Mouse (Mus musculus): ENCODE data around the gene Slc35f1. TPM values are rescaled to one million over a fixed set of nuclear protein-coding genes. Genes with fewer than 3 reads are reported as not detected.

Gene Slc35f1
- polyA plus RNA-seq, 1 experiment, result not detected

DNA sequence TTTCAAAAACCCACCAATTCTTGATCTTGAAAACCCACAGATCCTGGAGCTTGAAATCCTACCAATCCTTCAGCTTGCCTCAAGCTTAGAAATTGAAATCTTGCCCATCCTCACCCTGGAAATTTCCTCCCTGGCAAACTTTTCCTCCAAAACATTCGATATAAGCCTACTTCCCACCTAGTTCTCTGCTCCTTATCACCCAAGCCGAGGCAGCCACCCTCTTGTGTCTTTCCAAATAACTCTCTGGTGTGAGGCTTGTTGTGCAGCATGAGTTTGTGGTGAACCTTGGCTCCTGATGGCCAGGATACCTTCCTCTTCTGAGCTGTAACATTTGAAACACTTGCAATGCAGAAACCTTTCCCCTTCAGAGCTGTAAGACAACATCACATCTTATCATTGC lies 132.6 kb downstream of the Slc35f1 start:
- H3K4me1 ChIP-seq (ENCODE audit: control insufficient read depth), result no peaks in the 10 kb centered on the region
- no peak overlapping the region for H3K4me3 ChIP-seq (replicated peaks)
- H3K9me3 ChIP-seq (ENCODE audit: control insufficient read depth, low read length), result peaks cover 3% of the 10 kb centered on the region; the same call in 1 of the 2 replicates
- H3K27me3 ChIP-seq (ENCODE audit: control insufficient read depth), result no peaks in the 10 kb centered on the region
- TF ChIP-seq TAL1 (IDR thresholded peaks at IDR 0.05; ENCODE audit: low read length) (no peak), GATA1 (IDR thresholded peaks at IDR 0.05; ENCODE audit: low read length) (no peak)
- H3K36me3 ChIP-seq (ENCODE audit: control insufficient read depth), result no peaks in the 10 kb centered on the region

DNA sequence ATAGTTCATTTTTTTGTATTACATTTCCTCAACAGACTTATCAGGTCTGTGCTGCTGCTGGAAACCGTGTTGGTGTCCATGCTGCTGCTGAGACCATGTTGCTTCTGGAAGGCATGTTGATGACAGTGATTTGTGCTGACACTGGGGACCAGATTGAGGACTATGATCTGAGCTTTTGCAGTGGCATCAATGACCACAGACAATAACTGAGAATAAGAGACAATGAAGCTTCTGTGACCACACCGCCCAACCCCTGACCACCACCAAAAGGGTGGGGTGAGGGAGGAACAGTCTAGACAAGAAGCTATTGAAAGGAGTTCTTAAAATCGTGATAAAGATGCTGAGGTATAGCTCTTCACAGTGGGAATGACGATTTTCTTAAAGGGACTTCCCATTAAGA lies 135.4 kb downstream of the Slc35f1 start:
- TF ChIP-seq TAL1 (IDR thresholded peaks at IDR 0.05; ENCODE audit: low read length) (no peak), GATA1 (IDR thresholded peaks at IDR 0.05; ENCODE audit: low read length) (no peak)
- H3K36me3 ChIP-seq (ENCODE audit: control insufficient read depth), result no peaks in the 10 kb centered on the region

DNA sequence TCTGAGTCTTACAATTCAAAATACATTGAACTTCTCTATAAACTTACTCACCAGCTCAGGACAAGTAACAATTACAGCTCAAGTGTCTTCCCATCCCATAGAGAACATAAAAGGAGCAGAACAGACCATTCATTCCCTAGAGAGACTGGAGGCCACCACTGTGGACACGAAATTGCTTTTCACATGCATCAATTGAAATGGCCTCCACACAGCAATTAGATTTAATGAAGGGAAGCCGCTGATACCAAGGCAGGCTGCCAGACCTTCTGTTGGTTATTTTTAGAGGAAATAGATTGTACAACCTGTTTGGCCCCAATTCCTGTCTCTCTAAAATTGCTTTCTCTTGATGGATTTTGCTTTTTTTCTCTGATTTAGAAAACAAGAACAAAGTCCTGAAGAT lies 150.5 kb downstream of the Slc35f1 start:
- no peaks in the 10 kb centered on the region for H3K27me3 ChIP-seq (ENCODE audit: control insufficient read depth)
- no peaks in the 10 kb centered on the region for H3K4me1 ChIP-seq (ENCODE audit: control insufficient read depth)
- H3K36me3 ChIP-seq (ENCODE audit: control insufficient read depth), result no peaks in the 10 kb centered on the region
- TF ChIP-seq TAL1 (IDR thresholded peaks at IDR 0.05; ENCODE audit: low read length), result no peak
- TF ChIP-seq GATA1 (IDR thresholded peaks at IDR 0.05; ENCODE audit: low read length), result no peak
- no peaks in the 10 kb centered on the region for H3K9me3 ChIP-seq (ENCODE audit: control insufficient read depth, low read length)
- H3K4me3 ChIP-seq (replicated peaks), result no peak overlapping the region

More for the DNA sequence above, 135.4 kb downstream of the Slc35f1 start:
- peaks cover 3% of the 10 kb centered on the region; the same call in 1 of the 2 replicates for H3K9me3 ChIP-seq (ENCODE audit: control insufficient read depth, low read length)
- H3K27me3 ChIP-seq (ENCODE audit: control insufficient read depth), result no peaks in the 10 kb centered on the region
- H3K4me1 ChIP-seq (ENCODE audit: control insufficient read depth), result no peaks in the 10 kb centered on the region
- no peak overlapping the region for H3K4me3 ChIP-seq (replicated peaks)

DNA sequence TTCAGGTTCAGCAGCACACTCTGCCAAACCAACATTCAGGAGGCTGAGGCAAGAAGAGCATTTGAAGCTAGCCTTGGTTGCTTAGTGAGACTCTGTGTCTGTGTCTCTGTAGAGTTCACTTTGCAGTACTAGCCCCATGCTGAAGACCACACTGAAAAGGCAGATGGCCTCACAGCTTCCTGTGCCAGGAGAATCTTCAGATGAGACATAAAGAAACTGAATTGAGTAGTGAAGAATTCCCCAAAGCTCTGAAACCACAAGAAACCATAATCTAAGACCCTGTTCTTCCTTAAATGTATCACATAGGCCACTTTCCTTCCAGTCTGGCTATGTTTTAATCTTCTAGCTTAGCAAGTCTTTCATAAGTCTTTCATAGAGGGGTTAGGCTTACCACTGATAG lies 161.7 kb downstream of the Slc35f1 start:
- Histone ChIP-seq H3K36me3 (ENCODE audit: control insufficient read depth) (no peaks in the 10 kb centered on the region), H3K4me1 (ENCODE audit: control insufficient read depth) (no peaks in the 10 kb centered on the region), H3K27me3 (ENCODE audit: control insufficient read depth) (no peaks in the 10 kb centered on the region), H3K9me3 (ENCODE audit: control insufficient read depth, low read length) (no peaks in the 10 kb centered on the region), H3K4me3 (replicated peaks) (no peak overlapping the region)
- TF ChIP-seq GATA1 (IDR thresholded peaks at IDR 0.05; ENCODE audit: low read length) (no peak), TAL1 (IDR thresholded peaks at IDR 0.05; ENCODE audit: low read length) (no peak)

DNA sequence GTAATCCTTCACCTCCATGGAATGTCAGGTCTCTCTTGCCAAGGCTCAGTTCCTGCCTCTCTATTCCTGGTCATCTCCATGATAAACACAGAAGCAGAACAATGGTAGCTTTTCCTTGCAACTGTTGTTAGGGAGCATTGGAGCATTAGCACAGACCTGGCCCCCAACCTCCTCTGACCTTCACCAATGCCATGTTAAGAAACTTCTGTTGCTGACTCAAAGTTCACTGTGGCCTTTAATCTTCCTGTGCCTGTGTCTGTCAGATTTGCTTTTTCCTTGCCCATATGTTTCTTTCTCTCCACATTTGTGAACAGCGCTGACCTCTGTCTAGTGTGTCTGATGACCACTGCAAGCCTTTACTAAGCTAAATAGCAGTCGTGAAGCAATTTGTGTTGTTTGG lies 170.5 kb downstream of the Slc35f1 start:
- Histone ChIP-seq H3K36me3 (ENCODE audit: control insufficient read depth) (no peaks in the 10 kb centered on the region), H3K4me1 (ENCODE audit: control insufficient read depth) (no peaks in the 10 kb centered on the region), H3K9me3 (ENCODE audit: control insufficient read depth, low read length) (no peaks in the 10 kb centered on the region), H3K27me3 (ENCODE audit: control insufficient read depth) (no peaks in the 10 kb centered on the region), H3K4me3 (replicated peaks) (no peak overlapping the region)
- TF ChIP-seq TAL1 (IDR thresholded peaks at IDR 0.05; ENCODE audit: low read length) (no peak), GATA1 (IDR thresholded peaks at IDR 0.05; ENCODE audit: low read length) (no peak)

DNA sequence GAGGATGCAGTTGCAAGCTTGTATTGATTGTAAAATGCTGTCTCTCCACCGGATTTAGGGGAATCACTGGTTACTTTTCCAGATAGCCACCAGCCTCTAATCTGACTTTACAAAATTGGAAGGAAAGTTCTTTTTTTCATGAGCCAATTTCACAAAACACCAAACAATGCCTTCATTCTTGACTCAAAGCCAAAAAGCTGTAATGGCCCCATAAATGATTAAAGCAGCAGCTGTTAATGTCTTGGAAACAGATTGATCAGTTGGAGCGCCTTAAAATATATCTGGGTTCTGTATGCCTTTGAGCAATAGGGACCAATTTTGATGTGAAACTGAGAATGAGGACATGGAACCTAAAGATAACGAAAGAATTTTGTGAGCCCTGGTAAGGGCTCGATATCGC lies 174.6 kb downstream of the Slc35f1 start:
- no peak overlapping the region for H3K4me3 ChIP-seq (replicated peaks)
- no peak for TF ChIP-seq TAL1 (IDR thresholded peaks at IDR 0.05; ENCODE audit: low read length)
- TF ChIP-seq GATA1 (IDR thresholded peaks at IDR 0.05; ENCODE audit: low read length), result no peak
- no peaks in the 10 kb centered on the region for H3K27me3 ChIP-seq (ENCODE audit: control insufficient read depth)

DNA sequence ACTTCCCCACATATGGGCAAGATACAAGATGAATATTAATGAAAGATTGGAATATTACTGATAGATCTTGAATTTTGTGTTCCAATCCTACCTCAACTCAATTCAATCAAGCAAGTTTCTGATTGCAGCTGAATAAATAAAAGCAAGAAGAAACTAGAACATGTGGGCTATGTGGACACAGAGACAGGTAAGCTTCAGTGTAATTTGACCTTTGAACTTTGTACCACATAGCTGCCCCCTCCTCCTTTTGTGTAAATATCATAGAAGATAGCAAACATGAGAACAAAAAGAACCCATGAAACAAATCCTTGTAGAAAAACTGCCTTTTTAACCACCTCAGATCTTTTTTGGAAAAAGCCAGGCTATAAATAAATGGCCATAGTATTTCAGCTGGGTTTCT lies 180.8 kb downstream of the Slc35f1 start:
- H3K9me3 ChIP-seq (ENCODE audit: control insufficient read depth, low read length), result no peaks in the 10 kb centered on the region
- TF ChIP-seq TAL1 (IDR thresholded peaks at IDR 0.05; ENCODE audit: low read length) (no peak), GATA1 (IDR thresholded peaks at IDR 0.05; ENCODE audit: low read length) (no peak)
- no peaks in the 10 kb centered on the region for H3K36me3 ChIP-seq (ENCODE audit: control insufficient read depth)
- H3K27me3 ChIP-seq (ENCODE audit: control insufficient read depth), result no peaks in the 10 kb centered on the region
- H3K4me1 ChIP-seq (ENCODE audit: control insufficient read depth), result no peaks in the 10 kb centered on the region
- no peak overlapping the region for H3K4me3 ChIP-seq (replicated peaks)

More for the DNA sequence above, 174.6 kb downstream of the Slc35f1 start:
- Histone ChIP-seq H3K9me3 (ENCODE audit: control insufficient read depth, low read length) (no peaks in the 10 kb centered on the region), H3K4me1 (ENCODE audit: control insufficient read depth) (no peaks in the 10 kb centered on the region), H3K36me3 (ENCODE audit: control insufficient read depth) (no peaks in the 10 kb centered on the region)

DNA sequence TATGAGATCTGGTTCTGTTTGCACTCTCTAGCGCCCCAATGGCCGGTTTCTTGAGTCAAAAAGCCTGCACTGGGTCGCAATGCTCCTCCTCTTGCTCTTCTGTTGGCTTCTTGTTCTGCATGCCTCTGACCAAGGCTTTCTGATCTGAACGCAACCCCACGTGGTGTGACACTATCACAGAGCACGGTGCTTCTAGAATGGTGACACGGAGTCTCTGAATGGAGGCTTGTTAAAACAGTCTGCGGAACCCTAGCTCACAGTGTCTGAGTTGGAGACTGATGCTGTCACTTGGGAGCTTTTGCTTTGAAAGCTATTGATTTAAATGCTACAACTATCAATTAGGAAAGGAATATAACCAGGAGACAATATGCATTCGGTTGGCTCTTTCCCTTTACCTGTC lies 183.8 kb downstream of the Slc35f1 start:
- Histone ChIP-seq H3K9me3 (ENCODE audit: control insufficient read depth, low read length) (peaks cover 2% of the 10 kb centered on the region; the same call in 1 of the 2 replicates), H3K4me1 (ENCODE audit: control insufficient read depth) (no peaks in the 10 kb centered on the region), H3K4me3 (replicated peaks) (no peak overlapping the region), H3K36me3 (ENCODE audit: control insufficient read depth) (no peaks in the 10 kb centered on the region), H3K27me3 (ENCODE audit: control insufficient read depth) (no peaks in the 10 kb centered on the region)
- TF ChIP-seq TAL1 (IDR thresholded peaks at IDR 0.05; ENCODE audit: low read length), result no peak
- TF ChIP-seq GATA1 (IDR thresholded peaks at IDR 0.05; ENCODE audit: low read length), result no peak

DNA sequence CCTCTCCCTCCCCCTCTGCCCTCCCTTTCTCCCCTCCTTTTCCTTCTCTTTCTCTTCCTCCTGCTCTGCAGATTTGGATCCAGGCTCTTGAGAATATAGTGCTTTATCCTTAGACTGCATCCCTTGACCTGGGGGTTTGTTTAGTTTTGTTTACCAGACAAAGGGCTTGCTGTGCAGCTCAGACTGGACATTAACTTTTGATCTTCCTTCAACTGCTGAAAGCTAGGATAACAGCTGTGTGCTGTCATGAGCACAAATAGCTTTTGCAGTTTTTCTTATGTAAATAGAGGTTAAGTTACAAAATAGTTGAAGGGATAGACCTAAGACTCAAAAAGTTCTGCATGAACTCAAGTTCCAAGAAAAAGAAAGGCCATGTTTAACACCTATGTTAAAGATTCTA lies 184.4 kb downstream of the Slc35f1 start:
- no peak overlapping the region for H3K4me3 ChIP-seq (replicated peaks)
- H3K27me3 ChIP-seq (ENCODE audit: control insufficient read depth), result no peaks in the 10 kb centered on the region
- H3K36me3 ChIP-seq (ENCODE audit: control insufficient read depth), result no peaks in the 10 kb centered on the region
- H3K4me1 ChIP-seq (ENCODE audit: control insufficient read depth), result no peaks in the 10 kb centered on the region
- TF ChIP-seq TAL1 (IDR thresholded peaks at IDR 0.05; ENCODE audit: low read length), result no peak
- TF ChIP-seq GATA1 (IDR thresholded peaks at IDR 0.05; ENCODE audit: low read length), result no peak
- peaks cover 2% of the 10 kb centered on the region; the same call in 1 of the 2 replicates for H3K9me3 ChIP-seq (ENCODE audit: control insufficient read depth, low read length)

All from erythroblast, embryonic 14.5 days (primary cell).